Mouse (Mus musculus) testis, adult 2 months (tissue): ENCODE data around the gene Fry.

Source experiments
- CTCF ChIP-seq: fragments of 200-500 bp; IDR thresholded peaks from 2 replicates; pipeline ENCODE4 v1.5.1; 2012; ENCODE audit warnings: low read depth, mild to moderate bottlenecking, inconsistent platforms, low read length, moderate library complexity; ENCODE audit not compliant: control insufficient read depth, insufficient read depth, insufficient replicate concordance
- POLR2A ChIP-seq: fragments of 200-500 bp; IDR thresholded peaks from 2 replicates; pipeline ENCODE4 v1.6.1; 2012; ENCODE audit warnings: low read depth, mild to moderate bottlenecking, inconsistent platforms, low read length, moderate library complexity; ENCODE audit not compliant: control insufficient read depth

DNA sequence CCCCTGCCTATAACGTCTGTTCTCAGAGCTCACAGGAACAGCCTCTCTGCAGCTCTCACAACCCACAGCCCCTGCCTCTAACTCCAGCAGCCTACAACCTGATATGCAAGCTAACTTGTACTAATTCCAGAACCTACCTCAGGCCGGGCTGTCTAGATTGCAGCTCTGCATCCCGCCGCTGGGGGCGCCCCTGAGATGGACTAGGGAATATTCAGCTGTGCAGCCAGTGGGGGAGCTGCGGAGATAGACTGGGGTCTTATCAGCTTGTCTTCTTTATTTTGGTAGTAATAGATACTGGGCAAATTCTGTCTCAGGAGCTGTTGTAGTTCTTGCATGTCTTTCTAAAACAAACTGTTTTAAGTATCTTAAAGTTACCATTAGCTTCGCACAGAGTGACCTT lies 101.9 kb downstream of the Fry start:
- TF ChIP-seq CTCF = peak; percentile 86
- no peak for TF ChIP-seq POLR2A
